In the genomic region with DNA sequence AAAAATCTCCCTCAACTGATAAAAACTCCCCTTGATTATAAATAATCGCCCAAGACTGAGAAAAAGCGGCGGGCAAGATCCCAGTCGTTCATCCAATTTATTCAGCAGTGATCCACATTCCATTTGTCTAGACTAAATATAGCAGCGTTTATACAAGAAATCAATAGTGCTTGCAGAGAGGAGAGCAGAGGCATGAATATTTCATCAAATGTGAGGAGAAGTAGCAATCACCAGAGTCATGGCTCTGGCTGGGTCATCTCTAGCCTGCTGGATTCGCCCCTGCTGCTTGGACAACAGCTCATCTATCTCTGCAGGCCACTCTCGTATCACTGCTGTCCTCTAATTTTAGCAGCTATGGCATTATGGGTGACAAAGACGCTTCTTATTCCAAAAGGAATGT, we compare ENCODE assay signal across 22 mouse cellular contexts.
DNase-seq lines count a peak whose midpoint lies in the region; ATAC-seq and TF ChIP-seq lines count a peak whose summit lies in the region.
"Had no signal": no experiment of that assay in that cellular context is flagged by ENCODE, and none has a peak within 500 bp of the region (broad histone marks: within the 10 kb centered on the region; RNA-seq: fewer than 3 reads in every experiment).

No protein-coding gene starts in this region.

- TF ChIP-seq CTCF in brain, embryonic 14.5 days (IDR thresholded peaks at IDR 0.05; ENCODE audit: borderline replicate concordance, extremely low read depth, insufficient read depth, insufficient read length): no peak

- TF ChIP-seq POLR2A in brain, embryonic 14.5 days (IDR thresholded peaks at IDR 0.05; ENCODE audit: borderline replicate concordance, extremely low read depth, insufficient read depth, insufficient read length, poor library complexity, severe bottlenecking): no peak

- H3K27me3 ChIP-seq in heart, embryonic 16.5 days (ENCODE audit: control insufficient read depth, insufficient read depth, low read length): no peaks in the 10 kb centered on the region
- H3K27me3 ChIP-seq in midbrain, embryonic 16.5 days (ENCODE audit: control insufficient read depth, insufficient read depth, low read depth, low read length): no peaks in the 10 kb centered on the region
- H3K27me3 ChIP-seq: kidney, embryonic 15.5 days had no signal

- H3K36me3 ChIP-seq in heart, embryonic 16.5 days (ENCODE audit: control insufficient read depth, insufficient read depth): no peaks in the 10 kb centered on the region
- H3K36me3 ChIP-seq in midbrain, embryonic 16.5 days (ENCODE audit: control insufficient read depth, insufficient read depth, low read length): no peaks in the 10 kb centered on the region
- H3K36me3 ChIP-seq: kidney, embryonic 15.5 days had no signal

- no peak for DNase-seq in frontal cortex, postnatal 14 days (ENCODE audit: low spot score in 2 of 2)
- no peak for DNase-seq in heart, postnatal 36 days
- DNase-seq in brain, embryonic 14.5 days (ENCODE audit: low read depth): peak; percentile 50
- no peak for DNase-seq in right cerebral cortex, adult 18-20 months
- DNase-seq: B cell, adult 2 months; cerebellum, adult 9-11 months; heart, postnatal 4 days; kidney, postnatal 4 days; lung, adult 18-20 months; lung, postnatal 14 days; right cerebral cortex, postnatal 4 days; thymus, postnatal 25 days had no signal

- H3K4me1 ChIP-seq in heart, embryonic 16.5 days (ENCODE audit: control insufficient read depth, insufficient read depth, low read length): peaks cover 9% of the 10 kb centered on the region
- peaks cover 9% of the 10 kb centered on the region for H3K4me1 ChIP-seq in midbrain, embryonic 16.5 days (ENCODE audit: control insufficient read depth, insufficient read depth, low read length)
- H3K4me1 ChIP-seq: kidney, embryonic 15.5 days had no signal

- H3K27ac ChIP-seq in heart, embryonic 16.5 days (ENCODE audit: low read length): peak overlapping the region; percentile 54; the same call in 1 of the 2 replicates
- peak overlapping the region; percentile 53 for H3K27ac ChIP-seq in midbrain, embryonic 16.5 days (ENCODE audit: low read length)
- H3K27ac ChIP-seq: hindbrain, postnatal 0 days; kidney, embryonic 15.5 days; stomach, postnatal 0 days had no signal

- 37% methylated on average over 8 of the region's 8 CpGs for WGBS in heart, embryonic 16.5 days
- WGBS in midbrain, embryonic 16.5 days: 48% methylated on average over 8 of the region's 8 CpGs

- ATAC-seq in frontal cortex, adult (ENCODE audit: low TSS enrichment): peak; percentile 70
- no peak for ATAC-seq in heart, embryonic 16.5 days (replicated peaks; ENCODE audit: extremely low read depth, insufficient read depth, low FRiP score)
- peak; percentile 84 for ATAC-seq in midbrain, embryonic 16.5 days
- no peak for ATAC-seq in megakaryocyte-erythroid progenitor cell, adult 5-6 weeks (replicated peaks; ENCODE audit: low FRiP score, low TSS enrichment, poor library complexity, severe bottlenecking)
- ATAC-seq: hindbrain, postnatal 0 days; intestine, postnatal 0 days had no signal

- no peak overlapping the region for H3K4me3 ChIP-seq in heart, embryonic 16.5 days (ENCODE audit: low read length)
- H3K4me3 ChIP-seq in midbrain, embryonic 16.5 days (ENCODE audit: low read depth, low read length): no peak overlapping the region
- H3K4me3 ChIP-seq: kidney, embryonic 15.5 days; myocyte had no signal

- intact Hi-C loops in heart, postnatal 36 days (cut with DNase I): no loop called here

- H3K9me3 ChIP-seq in heart, embryonic 16.5 days (replicated peaks; ENCODE audit: control insufficient read depth, low read length): no peaks in the 10 kb centered on the region
- H3K9me3 ChIP-seq in midbrain, embryonic 16.5 days (replicated peaks; ENCODE audit: control insufficient read depth, low read length, poor library complexity, severe bottlenecking): no peaks in the 10 kb centered on the region
- H3K9me3 ChIP-seq: kidney, embryonic 15.5 days had no signal

- H3K4me2 ChIP-seq in heart, embryonic 16.5 days (ENCODE audit: low read depth, low read length): peak overlapping the region; percentile 1; the same call in 1 of the 2 replicates
- no peak overlapping the region for H3K4me2 ChIP-seq in midbrain, embryonic 16.5 days (ENCODE audit: low read length)
- H3K4me2 ChIP-seq: kidney, embryonic 15.5 days; liver, embryonic 11.5 days had no signal

- no peak overlapping the region for H3K9ac ChIP-seq in heart, embryonic 16.5 days (ENCODE audit: low read length)
- H3K9ac ChIP-seq in midbrain, embryonic 16.5 days (ENCODE audit: low read depth, low read length): no peak overlapping the region
- H3K9ac ChIP-seq: kidney, embryonic 15.5 days had no signal

Comparison
In these comparisons a context has a peak if more than half of its experiments do, and no peak if none do; other contexts are left out.
1. ATAC-seq: peak in frontal cortex, adult (single experiment) and midbrain, embryonic 16.5 days (single experiment); none in heart, embryonic 16.5 days (single experiment) and megakaryocyte-erythroid progenitor cell, adult 5-6 weeks (single experiment).